Mouse (Mus musculus) megakaryocyte, embryonic 14.5 days (primary cell): ENCODE results near the gene Taf1. TPM values are rescaled to one million over a fixed set of nuclear protein-coding genes. Genes with fewer than 3 reads are reported as not detected.

Experiments
- H3K27me3 ChIP-seq: replicated peaks from 2 replicates; pipeline ENCODE3; 2012; ENCODE audit warnings: inconsistent platforms
- H3K36me3 ChIP-seq: replicated peaks from 2 replicates; pipeline ENCODE3; 2012; ENCODE audit warnings: low read length, inconsistent platforms, mixed read lengths
- H3K4me1 ChIP-seq: 2 replicates; pipeline ENCODE4 v1.6.1; 2012; ENCODE audit warnings: inconsistent platforms
- H3K4me3 ChIP-seq: replicated peaks from 2 replicates; pipeline ENCODE3; 2012; ENCODE audit warnings: moderate library complexity, mild to moderate bottlenecking, inconsistent platforms
- H3K9me3 ChIP-seq: 2 replicates; pipeline ENCODE4 v1.6.1; 2012; ENCODE audit warnings: inconsistent platforms
- FLI1 ChIP-seq: IDR thresholded peaks from 2 replicates; pipeline ENCODE4 v1.6.1; 2012; ENCODE audit warnings: low read length, inconsistent platforms, mixed read lengths
- GATA1 ChIP-seq: IDR thresholded peaks from 3 replicates; pipeline ENCODE4 v1.6.1; 2012; ENCODE audit warnings: mixed read lengths, low read length, inconsistent platforms, borderline replicate concordance
- polyA plus RNA-seq: library from polyadenylated mRNA; stranded (reverse); fragments of >175 nt; gene quantifications from 2 replicates; pipeline ENCODE4 v1.2.3, GENCODE M21; 2012; ENCODE audit warnings: low replicate concordance; ENCODE audit not compliant: insufficient read depth

The Taf1 gene
- polyA plus RNA-seq, 1 experiment: 1.3 TPM

DNA sequence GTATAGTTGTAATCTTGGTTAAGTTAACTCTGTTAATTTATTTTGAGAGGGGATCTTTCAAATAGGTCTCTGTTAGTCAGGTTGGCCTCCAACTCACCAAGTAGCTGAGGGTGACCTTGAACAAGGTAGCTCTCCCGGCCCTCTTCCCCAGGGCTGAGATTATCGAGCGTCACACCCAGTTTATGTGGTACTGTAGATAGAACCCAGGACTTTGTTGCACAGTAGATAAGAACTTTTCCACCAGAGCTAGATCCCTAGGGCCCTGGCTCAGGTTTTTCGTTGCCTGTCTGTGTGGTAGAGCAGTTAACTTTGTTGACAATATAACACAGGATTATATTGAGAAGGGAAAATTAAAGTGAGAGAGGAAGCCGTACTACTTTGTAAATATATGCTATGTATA, 114.1 kb downstream of the Taf1 start:
- Histone ChIP-seq H3K4me1 (peaks cover 7% of the 10 kb centered on the region; the same call in 1 of the 2 replicates), H3K27me3 (peaks cover 2% of the 10 kb centered on the region), H3K36me3 (peaks cover 61% of the 10 kb centered on the region), H3K9me3 (no peaks in the 10 kb centered on the region), H3K4me3 (no peak overlapping the region)
- no peak for TF ChIP-seq GATA1
- TF ChIP-seq FLI1: no peak

Other genes starting within 250 kb of the Taf1 start
- 0.22 TPM in 1 of 2 replicates, not detected in the other for gene Nlgn3, start 233.6 kb upstream of the Taf1 start, polyA plus RNA-seq
- gene Gjb1, start 156.4 kb upstream of the Taf1 start, polyA plus RNA-seq: not detected in 2 replicates
- 10.9 and 14.1 TPM in 2 replicates for gene Zmym3, start 111.9 kb upstream of the Taf1 start, polyA plus RNA-seq
- gene Nono, start 103.4 kb upstream of the Taf1 start, polyA plus RNA-seq: 3.5 and 24.5 TPM in 2 replicates
- not detected in 2 replicates for gene Itgb1bp2, start 83.6 kb upstream of the Taf1 start, polyA plus RNA-seq
- gene Ogt, start 107.3 kb downstream of the Taf1 start, polyA plus RNA-seq: 1.3 and 1.5 TPM in 2 replicates
- gene Cxcr3, start 201.5 kb downstream of the Taf1 start, polyA plus RNA-seq: 0.37 TPM in 1 of 2 replicates, not detected in the other